Mouse (Mus musculus): ENCODE data around the gene Cops7a. TPM values are rescaled to one million over a fixed set of nuclear protein-coding genes. Genes with fewer than 3 reads are reported as not detected.

The Cops7a gene
- 40.5 TPM for total RNA-seq (2023)

DNA sequence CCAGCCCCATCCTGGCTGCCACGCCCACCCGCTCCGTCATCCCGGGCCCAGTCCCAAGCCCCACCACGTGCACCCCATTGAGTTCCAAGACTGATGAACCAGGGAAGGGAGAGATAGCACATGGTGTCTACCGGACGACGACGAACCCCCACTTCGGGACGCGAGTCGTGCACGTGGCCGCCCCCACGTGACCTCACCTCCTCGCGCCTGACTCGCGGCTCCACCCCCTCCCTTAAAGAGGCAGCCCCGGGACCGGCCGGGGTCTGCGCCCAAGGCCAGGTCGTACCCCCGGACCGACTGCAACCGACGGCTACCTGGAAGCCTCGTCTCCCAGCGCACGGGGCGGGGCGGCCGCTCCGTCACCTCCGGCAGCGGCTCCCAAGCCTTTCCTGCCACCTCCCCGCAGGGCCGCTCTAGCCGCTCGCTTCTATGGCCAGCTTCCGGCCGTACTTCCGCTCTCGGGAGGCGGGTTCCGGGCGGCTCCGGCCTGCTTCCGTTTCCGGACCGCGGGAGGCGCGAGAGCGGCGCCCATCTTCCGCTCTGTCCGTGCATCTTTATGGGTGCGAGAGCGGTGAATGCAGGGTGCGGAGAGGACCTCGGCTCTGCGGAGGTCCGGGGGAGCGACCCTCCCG, at the start of gene Cops7a:
Gene Cops7a (minus strand): TSS at position 451 of the 632 bp plus-strand sequence.

DNA sequence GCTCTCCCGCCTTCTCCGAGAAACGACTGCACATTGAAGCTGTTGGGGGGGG, 43.6 kb upstream of the Cops7a start, which contains the start of gene Zfp384:
Gene Zfp384 (plus strand): TSS at position 17 of the 52 bp plus-strand sequence.

DNA sequence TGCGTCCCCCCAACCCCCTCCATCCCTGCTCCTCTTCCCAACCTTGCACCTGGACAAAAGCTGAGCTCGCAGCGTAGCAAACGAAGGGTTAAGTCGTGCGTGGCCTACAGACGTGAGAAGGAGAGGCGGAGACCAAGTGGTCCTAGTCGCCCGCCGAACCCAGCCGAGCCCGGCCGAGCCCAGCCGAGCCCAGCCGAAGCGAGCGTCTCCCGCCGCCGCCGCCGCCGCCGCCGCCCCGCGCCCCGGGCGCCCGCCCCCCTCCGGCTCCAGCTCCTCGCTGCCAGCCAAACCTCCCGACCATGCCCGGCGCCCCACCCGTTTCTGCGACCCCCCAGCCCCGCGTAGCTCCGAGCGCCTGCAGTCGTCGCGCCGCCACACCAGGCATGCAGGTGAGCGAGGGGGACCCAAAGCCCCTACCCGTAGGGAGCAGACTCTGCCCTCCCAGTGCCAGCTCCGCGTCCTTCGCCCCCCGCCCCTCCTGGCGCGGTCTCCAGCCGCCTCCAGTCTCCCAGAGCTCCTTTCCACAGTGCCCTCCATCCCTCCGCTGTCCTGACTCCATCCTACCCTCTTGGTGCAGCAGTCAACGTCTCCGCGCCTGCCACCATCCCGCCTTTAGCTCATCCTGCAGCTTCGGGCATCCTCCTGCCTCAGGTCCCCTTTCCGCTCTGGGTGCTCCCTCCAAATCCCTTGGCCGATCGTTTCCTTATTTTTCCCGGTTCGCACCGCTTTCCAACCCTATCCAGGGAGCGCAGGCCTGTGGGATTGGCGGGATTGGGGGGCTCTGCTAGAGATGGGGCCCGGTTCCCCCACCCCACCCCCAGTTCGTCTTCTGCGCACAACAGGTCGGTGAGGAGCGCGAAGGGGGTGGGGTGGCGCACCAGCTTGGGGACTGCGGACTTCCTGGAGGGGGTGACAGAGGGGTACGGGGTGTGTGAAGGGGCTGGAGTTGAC, 31.5 kb upstream of the Cops7a start, which contains the start of gene Pianp:
Gene Pianp (plus strand): TSS at position 144 of the 951 bp plus-strand sequence.

DNA sequence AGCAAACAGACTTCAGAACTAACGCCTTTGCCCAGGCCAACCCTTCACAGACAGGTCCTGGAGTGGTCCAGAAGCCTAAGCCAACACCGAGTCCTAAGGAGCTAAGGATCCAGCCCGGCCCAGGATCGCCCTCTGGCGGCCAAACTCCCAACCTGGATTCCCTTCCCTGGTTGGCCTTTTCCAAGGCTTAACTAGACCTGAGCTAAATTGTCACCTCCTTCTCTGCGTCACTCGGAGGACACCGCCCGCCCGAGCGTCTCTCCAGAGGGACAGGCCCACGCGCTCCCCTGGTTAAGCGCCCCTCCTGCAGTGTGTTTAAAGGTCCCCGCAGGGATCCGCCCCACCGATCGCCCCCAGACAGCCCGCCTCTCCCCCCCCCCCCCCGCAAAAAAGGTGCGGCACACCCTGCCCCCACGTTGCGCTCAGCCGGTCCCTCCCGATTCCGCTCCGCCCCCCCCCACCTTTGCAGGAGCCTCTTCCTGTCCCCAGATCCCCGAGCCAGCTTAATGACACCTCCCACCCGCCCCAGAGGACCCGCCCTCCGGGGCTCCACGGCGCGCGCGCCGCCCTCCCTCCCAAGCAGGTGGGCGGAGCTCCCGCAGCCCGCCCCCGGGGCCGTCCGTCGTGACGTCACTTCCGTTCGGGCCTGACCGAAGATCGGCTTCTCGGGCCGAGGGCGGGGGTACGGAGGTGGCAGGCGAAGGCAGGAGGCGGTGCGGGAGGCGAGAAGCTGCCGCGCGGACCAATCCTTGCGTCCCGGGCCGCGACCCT, 34.4 kb downstream of the Cops7a start, which contains the start of gene Mlf2:
Gene Mlf2 (plus strand): TSS at position 633 of the 771 bp plus-strand sequence.

DNA sequence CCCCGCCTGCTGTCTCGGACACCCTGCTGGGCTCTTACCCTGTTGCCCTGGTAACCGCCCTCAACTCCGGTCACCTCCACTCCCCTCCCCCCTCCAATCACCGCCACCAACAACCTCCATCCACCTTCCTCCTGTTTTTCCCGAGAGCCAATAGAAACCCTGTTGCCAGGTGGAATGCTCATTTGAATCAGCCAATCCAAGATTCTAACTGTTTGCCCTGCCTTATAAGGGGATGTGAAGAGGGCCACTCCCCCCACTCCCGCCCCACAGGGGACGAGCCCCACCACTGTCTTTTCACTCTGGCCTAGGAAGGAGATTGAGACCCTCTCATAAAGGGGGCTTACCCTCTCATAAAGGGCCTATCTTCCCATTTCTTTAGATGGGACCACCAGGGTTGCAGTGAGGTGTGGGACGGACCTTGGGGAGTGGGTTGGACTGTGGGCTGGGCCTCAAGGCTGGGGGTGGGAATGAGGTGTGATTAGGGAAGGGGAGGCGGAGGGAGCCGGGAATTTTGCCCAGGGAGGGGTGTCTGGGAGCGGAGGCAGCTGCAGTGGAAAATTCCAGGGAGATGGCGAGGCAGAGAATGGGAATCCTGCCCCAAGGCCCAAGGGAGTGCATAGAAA, 45.5 kb downstream of the Cops7a start, which contains the start of gene Ptms:
Gene Ptms (minus strand): TSS at position 409 of the 623 bp plus-strand sequence.

DNA sequence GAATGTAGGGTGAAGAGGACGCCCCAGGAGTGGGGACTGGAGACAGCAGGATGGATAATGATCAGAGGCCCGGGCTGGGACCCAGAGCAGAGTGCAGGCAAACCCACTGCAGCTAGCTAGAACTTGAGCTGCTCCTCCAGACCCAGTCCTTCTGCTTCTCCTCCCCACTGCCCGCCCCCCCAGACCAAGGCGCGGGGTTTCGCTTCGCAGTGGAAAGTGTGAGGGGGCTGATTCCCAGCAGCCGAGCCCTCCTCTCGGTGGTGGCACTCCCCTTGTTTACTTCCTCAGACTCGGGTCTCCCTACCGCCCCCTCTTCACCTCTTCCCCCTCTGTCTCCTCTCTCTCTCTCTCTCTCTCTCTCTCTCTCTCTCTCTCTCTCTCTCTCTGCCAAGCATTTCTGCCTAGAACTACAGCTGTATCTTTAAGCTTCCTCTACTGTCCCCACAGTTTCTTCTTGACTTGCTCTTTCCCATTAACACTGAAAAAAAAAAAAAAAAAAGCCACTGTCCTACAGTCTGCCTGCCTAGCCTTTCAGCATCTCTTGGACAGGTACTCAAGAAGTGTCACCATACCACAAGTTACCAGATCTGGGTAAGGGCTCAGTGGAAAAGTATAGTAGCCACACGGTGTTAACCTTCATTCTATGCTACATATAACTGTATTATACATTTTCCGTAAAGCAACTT, 53.7 kb downstream of the Cops7a start, which contains the start of gene Lag3:
Gene Lag3 (minus strand): TSS at position 173 of the 686 bp plus-strand sequence.

Other genes starting within 250 kb of the Cops7a start
- gene Ptpn6, start 226.8 kb downstream of the Cops7a start, total RNA-seq (2023): 175 TPM
- 222 TPM for gene Grcc10, start 224.2 kb downstream of the Cops7a start, total RNA-seq (2023)
- 1.9 TPM for gene Gm45234, start 209.5 kb downstream of the Cops7a start, total RNA-seq (2023)
- gene Atn1, start 209.0 kb downstream of the Cops7a start, total RNA-seq (2023): 151 TPM
- 2.5 TPM for gene Eno2, start 195.9 kb downstream of the Cops7a start, total RNA-seq (2023)
- gene Lrrc23, start 185.8 kb downstream of the Cops7a start, total RNA-seq (2023): 10.3 TPM
- 3.4 TPM for gene Spsb2, start 156.9 kb downstream of the Cops7a start, total RNA-seq (2023)
- gene Tpi1, start 151.2 kb downstream of the Cops7a start, total RNA-seq (2023): 25.6 TPM
- 61.8 TPM for gene Usp5, start 136.1 kb downstream of the Cops7a start, total RNA-seq (2023)
- 4.2 TPM for gene Cdca3, start 136.0 kb downstream of the Cops7a start, total RNA-seq (2023)
- not detected for gene Gnb3, start 125.3 kb downstream of the Cops7a start, total RNA-seq (2023)
- gene P3h3, start 107.8 kb downstream of the Cops7a start, total RNA-seq (2023): not detected
- gene Gpr162, start 101.6 kb downstream of the Cops7a start, total RNA-seq (2023): 0.82 TPM
- 401 TPM for gene Cd4, start 77.3 kb downstream of the Cops7a start, total RNA-seq (2023)
- 2.6 TPM for gene Lag3, start 53.8 kb downstream of the Cops7a start, total RNA-seq (2023)
- gene Ptms, start 45.4 kb downstream of the Cops7a start, total RNA-seq (2023): 60.5 TPM
- 72.1 TPM for gene Mlf2, start 34.2 kb downstream of the Cops7a start, total RNA-seq (2023)
- 1.1 TPM for gene Pianp, start 31.2 kb upstream of the Cops7a start, total RNA-seq (2023)
- 79.4 TPM for gene Zfp384, start 43.6 kb upstream of the Cops7a start, total RNA-seq (2023)
- gene Ing4, start 74.2 kb upstream of the Cops7a start, total RNA-seq (2023): 72.1 TPM
- gene Acrbp, start 84.2 kb upstream of the Cops7a start, total RNA-seq (2023): 10.1 TPM
- 12.8 TPM for gene Lpar5, start 102.4 kb upstream of the Cops7a start, total RNA-seq (2023)
- 269 TPM for gene Chd4, start 130.4 kb upstream of the Cops7a start, total RNA-seq (2023)
- 31.9 TPM for gene Nop2, start 166.4 kb upstream of the Cops7a start, total RNA-seq (2023)
- gene Iffo1, start 179.7 kb upstream of the Cops7a start, total RNA-seq (2023): 32.4 TPM
- 445 TPM for gene Gapdh, start 200.9 kb upstream of the Cops7a start, total RNA-seq (2023)
- 28.7 TPM for gene Ncapd2, start 226.2 kb upstream of the Cops7a start, total RNA-seq (2023)
- 19.4 TPM for gene Mrpl51, start 226.3 kb upstream of the Cops7a start, total RNA-seq (2023)

Data from CD4-positive naive resting alpha-beta T cell, adult 76 days (primary cell).